Mouse (Mus musculus) ES-Bruce4 (cell line): ENCODE data around the gene Il21.

Source experiments
- CTCF ChIP-seq: IDR thresholded peaks from one replicate; pipeline ENCODE4 v1.8.1; 2011; ENCODE audit warnings: low read depth, low read length
- EP300 ChIP-seq: IDR thresholded peaks from 2 replicates; pipeline ENCODE4 v1.6.1; 2011; ENCODE audit warnings: low read depth, low read length; ENCODE audit not compliant: insufficient read depth
- POLR2A ChIP-seq: IDR thresholded peaks from one replicate; pipeline ENCODE4 v1.8.1; 2011; ENCODE audit warnings: low read length; ENCODE audit not compliant: insufficient read depth

- TF ChIP-seq CTCF, result no peak
- no peak for TF ChIP-seq POLR2A
- no peak for TF ChIP-seq EP300
These were observed 57.5 kb downstream of the Il21 start for GRCm38 (mm10) chr3:37174711-37175572.
